Mouse (Mus musculus): Measurements from ENCODE around the gene Apc2. TPM values are rescaled to one million over a fixed set of nuclear protein-coding genes. Genes with fewer than 3 reads are reported as not detected.
A peak's percentile ranks its signal among the peaks of the same experiment; 100 is the strongest.

The Apc2 gene
- polyA plus RNA-seq, 1 experiment = not detected

DNA sequence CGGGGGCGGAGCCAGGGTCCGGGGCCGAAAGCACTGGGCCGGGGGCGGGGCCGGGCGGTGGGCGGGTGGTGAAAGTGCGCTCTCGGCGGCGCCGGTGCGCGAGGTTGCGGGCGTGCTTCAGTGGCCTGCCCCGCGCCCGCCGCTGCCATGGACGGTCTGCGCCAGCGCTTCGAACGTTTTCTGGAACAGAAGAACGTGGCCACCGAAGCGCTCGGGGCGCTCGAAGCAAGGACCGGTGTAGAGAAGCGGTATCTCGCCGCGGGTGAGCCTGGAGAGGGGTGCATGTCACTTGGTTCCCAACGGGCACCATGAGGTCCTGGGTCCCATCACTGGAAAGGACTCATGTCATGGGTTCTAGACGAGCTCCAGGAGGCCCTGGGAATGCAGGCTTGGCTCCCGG, 34.3 kb downstream of the Apc2 start:
- Histone ChIP-seq H3K4me3 (replicated peaks) (peak overlapping the region; percentile 71), H3K27me3 (ENCODE audit: control insufficient read depth) (no peaks in the 10 kb centered on the region; the same call in 1 of the 2 replicates), H3K9me3 (ENCODE audit: control insufficient read depth, low read length) (peaks cover 21% of the 10 kb centered on the region), H3K36me3 (ENCODE audit: control insufficient read depth) (peaks cover 40% of the 10 kb centered on the region), H3K4me1 (ENCODE audit: control insufficient read depth) (peaks cover 82% of the 10 kb centered on the region)
- TF ChIP-seq GATA1 (IDR thresholded peaks at IDR 0.05; ENCODE audit: low read length) (no peak), TAL1 (IDR thresholded peaks at IDR 0.05; ENCODE audit: low read length) (no peak)

DNA sequence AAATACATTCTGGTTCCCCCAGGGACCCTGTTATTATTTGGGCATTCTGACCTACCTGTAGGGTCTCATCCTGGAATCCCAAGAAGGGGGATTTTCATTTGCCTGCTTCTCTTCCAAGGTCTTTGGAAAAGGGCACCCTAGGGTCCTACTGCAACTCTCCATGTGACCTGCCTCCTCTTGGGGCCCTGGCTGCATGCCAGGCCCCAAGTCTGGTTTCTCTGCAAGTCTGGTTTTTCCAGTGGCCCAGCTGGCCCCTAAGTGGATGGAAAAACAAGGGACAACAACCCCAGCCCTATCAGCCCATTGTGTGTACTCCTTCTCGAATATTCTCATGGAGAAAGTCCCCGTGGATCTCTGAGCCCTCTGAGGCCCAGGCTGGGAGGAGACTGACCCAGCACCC, 35.1 kb downstream of the Apc2 start:
- H3K4me1 ChIP-seq (ENCODE audit: control insufficient read depth) = peaks cover 79% of the 10 kb centered on the region
- H3K4me3 ChIP-seq (replicated peaks) = peak overlapping the region; percentile 71
- H3K9me3 ChIP-seq (ENCODE audit: control insufficient read depth, low read length) = peaks cover 29% of the 10 kb centered on the region
- peaks cover 44% of the 10 kb centered on the region for H3K36me3 ChIP-seq (ENCODE audit: control insufficient read depth)
- H3K27me3 ChIP-seq (ENCODE audit: control insufficient read depth) = no peaks in the 10 kb centered on the region; the same call in 1 of the 2 replicates
- TF ChIP-seq TAL1 (IDR thresholded peaks at IDR 0.05; ENCODE audit: low read length) (no peak), GATA1 (IDR thresholded peaks at IDR 0.05; ENCODE audit: low read length) (no peak)

DNA sequence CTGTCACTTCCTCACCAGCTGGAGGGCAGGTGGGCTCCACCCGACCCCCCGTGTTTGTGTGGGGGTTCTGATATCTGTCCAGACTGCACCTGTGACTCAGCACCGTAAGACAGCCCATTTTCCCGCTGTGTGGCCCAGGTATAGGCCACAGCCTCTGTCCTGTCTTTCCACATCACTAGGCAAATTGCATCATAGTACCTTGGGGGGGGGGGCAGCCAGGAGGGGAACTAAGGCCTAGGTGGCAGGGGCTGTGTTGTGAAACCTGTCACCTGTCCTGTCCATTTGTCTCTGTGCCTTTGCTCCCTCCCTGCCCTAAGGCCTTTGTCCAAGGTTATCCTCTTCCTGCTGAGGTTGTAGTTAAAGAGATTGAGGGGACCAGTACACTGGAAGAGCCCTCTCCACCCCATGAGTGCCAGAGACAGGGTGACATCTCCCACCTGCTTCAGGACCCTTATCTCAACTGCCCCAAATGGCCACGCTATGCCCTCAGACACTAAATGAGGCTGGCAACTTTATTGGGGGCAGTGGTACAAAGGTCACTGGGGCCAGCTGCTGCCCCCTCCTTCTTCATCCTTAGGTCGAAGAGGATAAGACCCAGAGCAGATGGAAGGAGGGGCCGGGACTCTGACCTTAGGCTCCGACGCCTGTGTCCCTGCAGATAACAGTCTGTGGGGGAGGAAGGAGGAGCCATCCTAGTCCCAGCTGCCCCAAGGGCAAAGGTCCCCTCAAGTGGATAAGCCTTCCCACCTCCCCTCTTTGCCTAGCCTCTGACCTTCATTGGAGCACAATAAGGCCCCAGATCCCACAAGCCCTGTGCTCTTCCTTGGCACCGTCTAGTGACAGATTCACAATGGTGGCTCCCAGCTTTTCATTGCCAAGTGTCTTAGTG, 36.1 kb downstream of the Apc2 start:
- TF ChIP-seq TAL1 (IDR thresholded peaks at IDR 0.05; ENCODE audit: low read length) = peak; percentile 84
- TF ChIP-seq GATA1 (IDR thresholded peaks at IDR 0.05; ENCODE audit: low read length) = peak; percentile 82
- peaks cover 29% of the 10 kb centered on the region for H3K9me3 ChIP-seq (ENCODE audit: control insufficient read depth, low read length)
- H3K4me1 ChIP-seq (ENCODE audit: control insufficient read depth) = peaks cover 82% of the 10 kb centered on the region
- H3K36me3 ChIP-seq (ENCODE audit: control insufficient read depth) = peaks cover 54% of the 10 kb centered on the region
- H3K27me3 ChIP-seq (ENCODE audit: control insufficient read depth) = no peaks in the 10 kb centered on the region; the same call in 1 of the 2 replicates
- H3K4me3 ChIP-seq (replicated peaks) = peak overlapping the region; percentile 71

DNA sequence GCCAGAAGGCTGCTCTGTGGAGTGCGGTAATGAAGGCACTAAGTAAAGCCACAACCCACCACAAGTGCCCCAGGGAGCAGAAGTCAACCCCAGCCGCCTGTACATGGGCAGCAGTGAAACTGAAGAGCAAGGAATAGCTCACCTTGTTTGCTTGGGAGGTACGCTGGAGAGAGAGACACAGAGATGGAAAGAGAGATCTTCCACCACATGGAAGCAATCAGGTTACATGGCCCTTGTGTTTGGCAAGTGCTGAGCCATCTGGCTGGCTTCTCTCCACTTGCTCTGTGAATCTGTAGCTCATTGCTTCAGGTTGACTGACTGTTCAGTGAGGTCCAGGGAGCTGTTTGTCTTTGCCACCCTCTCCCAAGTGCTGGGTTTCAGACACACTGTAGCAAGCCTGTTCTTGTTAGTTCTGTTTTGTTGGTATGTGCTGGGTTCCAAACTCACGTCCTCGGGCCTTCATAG, 36.8 kb downstream of the Apc2 start:
- H3K4me3 ChIP-seq (replicated peaks) = peak overlapping the region; percentile 71
- no peaks in the 10 kb centered on the region; the same call in 1 of the 2 replicates for H3K27me3 ChIP-seq (ENCODE audit: control insufficient read depth)
- peaks cover 82% of the 10 kb centered on the region for H3K4me1 ChIP-seq (ENCODE audit: control insufficient read depth)
- H3K9me3 ChIP-seq (ENCODE audit: control insufficient read depth, low read length) = peaks cover 29% of the 10 kb centered on the region
- H3K36me3 ChIP-seq (ENCODE audit: control insufficient read depth) = peaks cover 59% of the 10 kb centered on the region
- TF ChIP-seq TAL1 (IDR thresholded peaks at IDR 0.05; ENCODE audit: low read length) = no peak

DNA sequence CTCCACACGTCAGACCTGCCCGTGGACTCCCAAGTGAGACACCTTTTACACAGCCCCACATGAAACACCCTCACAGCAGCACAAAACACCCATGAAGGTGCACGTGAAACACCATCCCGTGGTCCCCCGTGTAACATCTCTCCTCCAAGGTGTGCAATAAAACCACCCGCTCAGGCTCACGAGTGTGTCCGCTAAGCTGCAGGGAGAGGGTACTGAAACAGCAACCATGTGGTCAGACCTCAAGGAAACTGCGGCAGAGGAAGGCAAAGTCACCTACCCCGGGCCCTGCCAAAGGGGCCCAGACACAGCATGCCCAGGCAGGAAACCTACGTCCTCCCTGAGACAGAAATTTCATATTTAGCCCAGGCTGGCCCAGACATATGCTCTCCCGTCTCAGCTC, 40.5 kb downstream of the Apc2 start:
- no peak for TF ChIP-seq GATA1 (IDR thresholded peaks at IDR 0.05; ENCODE audit: low read length)
- TF ChIP-seq TAL1 (IDR thresholded peaks at IDR 0.05; ENCODE audit: low read length) = no peak
- Histone ChIP-seq H3K4me1 (ENCODE audit: control insufficient read depth) (peaks cover 71% of the 10 kb centered on the region), H3K9me3 (ENCODE audit: control insufficient read depth, low read length) (peaks cover 27% of the 10 kb centered on the region), H3K27me3 (ENCODE audit: control insufficient read depth) (peaks cover 13% of the 10 kb centered on the region), H3K4me3 (replicated peaks) (no peak overlapping the region), H3K36me3 (ENCODE audit: control insufficient read depth) (peaks cover 60% of the 10 kb centered on the region)

DNA sequence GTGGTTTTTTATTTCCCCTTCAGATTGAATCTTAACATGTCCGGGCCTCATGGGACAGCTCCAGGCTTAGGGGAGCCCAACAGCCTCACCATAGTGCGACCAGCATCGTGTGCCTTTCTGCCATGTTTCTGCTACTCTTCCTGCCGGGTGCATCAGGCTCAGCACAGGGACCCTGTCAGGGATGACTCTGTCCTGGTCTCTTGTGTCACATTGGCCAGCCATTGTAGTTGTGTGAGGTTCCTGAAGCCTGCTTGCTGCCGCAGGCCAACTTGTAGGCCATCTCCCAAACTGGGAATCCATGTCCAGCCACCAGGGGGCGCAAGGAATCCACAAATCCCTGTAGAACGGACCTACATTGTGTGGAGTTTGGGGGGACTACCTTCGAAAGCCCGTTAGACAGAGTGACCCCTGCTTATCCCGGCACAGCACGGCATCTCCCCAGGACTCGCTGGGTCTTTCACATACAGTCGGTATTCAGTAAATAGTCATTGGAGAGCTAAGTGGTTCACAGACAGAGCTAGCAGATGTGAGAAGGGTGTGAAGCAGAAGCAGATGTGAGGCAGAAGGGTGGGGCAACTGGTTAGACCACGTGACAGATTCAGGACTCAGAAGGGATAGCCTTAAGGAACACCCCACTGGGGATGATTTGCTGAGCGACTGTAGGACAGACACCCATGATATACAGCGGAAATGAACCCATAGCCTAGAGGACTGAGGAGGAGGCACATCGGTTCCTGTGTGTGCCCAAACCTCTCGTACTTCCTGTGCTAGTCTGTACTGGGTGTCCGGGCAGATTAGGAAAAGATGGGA, 44.4 kb downstream of the Apc2 start:
- Histone ChIP-seq H3K36me3 (ENCODE audit: control insufficient read depth) (peaks cover 25% of the 10 kb centered on the region), H3K4me3 (replicated peaks) (peak overlapping the region; percentile 40), H3K9me3 (ENCODE audit: control insufficient read depth, low read length) (peaks cover 25% of the 10 kb centered on the region), H3K27me3 (ENCODE audit: control insufficient read depth) (peaks cover 35% of the 10 kb centered on the region), H3K4me1 (ENCODE audit: control insufficient read depth) (peaks cover 74% of the 10 kb centered on the region)
- TF ChIP-seq GATA1 (IDR thresholded peaks at IDR 0.05; ENCODE audit: low read length) (no peak), TAL1 (IDR thresholded peaks at IDR 0.05; ENCODE audit: low read length) (no peak)

DNA sequence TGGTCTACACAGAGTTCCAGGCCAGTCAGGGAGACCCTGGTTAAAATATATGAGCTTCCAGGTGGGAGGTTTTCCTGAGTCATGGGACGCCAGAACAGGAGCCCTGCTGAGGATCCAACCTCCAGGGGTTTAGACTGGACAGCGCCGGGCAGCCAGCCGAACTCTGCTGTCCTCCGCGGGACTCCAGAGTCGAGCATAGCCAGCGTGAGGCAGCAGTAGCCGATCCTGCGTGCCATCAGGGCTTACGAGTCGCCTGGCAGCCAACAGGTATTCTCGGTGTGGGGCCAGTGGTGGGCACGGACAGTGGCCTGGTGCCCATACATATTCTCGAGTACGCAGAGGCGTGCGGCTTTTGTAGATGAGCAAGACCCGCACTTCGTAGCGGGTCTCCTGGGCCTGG, 45.2 kb downstream of the Apc2 start:
- H3K4me1 ChIP-seq (ENCODE audit: control insufficient read depth) = peaks cover 77% of the 10 kb centered on the region

DNA sequence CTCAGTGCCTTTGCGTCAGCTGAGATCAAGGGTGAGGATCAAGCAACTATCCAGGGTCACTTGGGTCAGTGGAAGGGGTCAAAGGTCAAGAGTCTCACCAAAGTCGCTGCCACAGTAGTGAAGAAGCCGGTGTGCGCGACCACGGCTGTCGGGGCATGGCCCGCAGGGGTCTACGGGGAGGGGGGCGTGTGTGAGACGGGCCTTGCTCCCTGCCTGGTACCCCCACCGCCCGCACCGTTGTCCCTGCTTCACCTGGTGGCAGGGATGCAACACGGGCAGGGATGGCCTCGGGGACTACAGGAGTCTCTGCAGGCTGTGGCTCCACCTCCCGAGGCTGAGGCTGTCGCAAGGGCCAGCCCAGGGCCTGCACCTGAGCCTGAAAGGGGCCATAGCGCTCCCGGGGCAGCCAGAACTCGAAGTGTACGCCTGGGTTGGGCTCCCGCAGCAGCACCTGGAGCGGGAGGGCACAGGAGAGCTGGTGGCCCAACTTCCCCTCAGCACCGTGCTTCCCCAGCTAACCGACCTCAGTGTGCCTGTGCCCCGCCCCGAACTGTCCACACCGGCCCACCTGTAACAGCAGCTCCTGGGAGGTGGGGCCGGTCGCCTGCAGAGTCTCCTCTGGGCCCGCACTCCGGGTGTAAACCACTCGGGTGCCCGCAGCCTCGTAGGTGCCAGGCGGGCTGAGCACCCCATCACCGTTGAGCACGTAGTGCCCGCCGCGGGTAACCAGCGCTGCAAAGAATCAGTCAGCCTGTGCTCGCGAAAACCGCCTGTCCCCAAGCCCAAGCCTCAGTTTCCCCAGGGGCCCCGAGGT, 45.9 kb downstream of the Apc2 start:
- peaks cover 41% of the 10 kb centered on the region for H3K27me3 ChIP-seq (ENCODE audit: control insufficient read depth)
- H3K36me3 ChIP-seq (ENCODE audit: control insufficient read depth) = peaks cover 9% of the 10 kb centered on the region
- TF ChIP-seq TAL1 (IDR thresholded peaks at IDR 0.05; ENCODE audit: low read length) (no peak), GATA1 (IDR thresholded peaks at IDR 0.05; ENCODE audit: low read length) (no peak)
- H3K9me3 ChIP-seq (ENCODE audit: control insufficient read depth, low read length) = peaks cover 17% of the 10 kb centered on the region
- H3K4me1 ChIP-seq (ENCODE audit: control insufficient read depth) = peaks cover 75% of the 10 kb centered on the region
- H3K4me3 ChIP-seq (replicated peaks) = peak overlapping the region; percentile 69

More for the DNA sequence above, 45.2 kb downstream of the Apc2 start:
- peaks cover 39% of the 10 kb centered on the region for H3K27me3 ChIP-seq (ENCODE audit: control insufficient read depth)
- TF ChIP-seq TAL1 (IDR thresholded peaks at IDR 0.05; ENCODE audit: low read length) (no peak), GATA1 (IDR thresholded peaks at IDR 0.05; ENCODE audit: low read length) (no peak)
- H3K36me3 ChIP-seq (ENCODE audit: control insufficient read depth) = peaks cover 16% of the 10 kb centered on the region
- H3K4me3 ChIP-seq (replicated peaks) = no peak overlapping the region
- peaks cover 17% of the 10 kb centered on the region for H3K9me3 ChIP-seq (ENCODE audit: control insufficient read depth, low read length)

Measured in erythroblast, embryonic 14.5 days (primary cell).